Mouse (Mus musculus): ENCODE results near the gene Ugt1a7c. TPM values are rescaled to one million over a fixed set of nuclear protein-coding genes. Genes with fewer than 3 reads are reported as not detected.

Gene Ugt1a7c
- total and polyA plus RNA-seq, 3 experiments, result not detected

- H3K9me3 ChIP-seq (replicated peaks; ENCODE audit: insufficient read depth, low read length), result no peaks in the 10 kb centered on the region
- no peaks in the 10 kb centered on the region for H3K27me3 ChIP-seq (ENCODE audit: control insufficient read depth in 1 of 2, insufficient read depth in 2 of 2, low read length in 2 of 2)
- no peak overlapping the region for H3K4me3 ChIP-seq (ENCODE audit: control insufficient read depth in 1 of 2, insufficient read depth in 1 of 2, low read depth in 2 of 2, low read length in 2 of 2)
- H3K36me3 ChIP-seq (ENCODE audit: control insufficient read depth in 1 of 2, insufficient read depth in 2 of 2, low read length in 2 of 2), result peaks cover 2 to 37% of the 10 kb centered on the region in 2 experiments
- H3K4me1 ChIP-seq (ENCODE audit: control insufficient read depth in 1 of 2, insufficient read depth in 2 of 2, low read length in 2 of 2), result peaks cover 0 to under 1% of the 10 kb centered on the region in 2 experiments; a peak in 1 of 4 replicates
- no peak overlapping the region for H3K27ac ChIP-seq (ENCODE audit: control insufficient read depth, low read depth, low read length)
- no peak overlapping the region for H3K9ac ChIP-seq (ENCODE audit: control insufficient read depth, low read depth, low read length, poor library complexity, severe bottlenecking)
- no peaks in the 10 kb centered on the region for H3K79me2 ChIP-seq (ENCODE audit: control insufficient read depth, insufficient read depth, low read length, poor library complexity)
- TF ChIP-seq CHD2 (IDR thresholded peaks at IDR 0.05; ENCODE audit: low read length) (no peak), ZC3H11A (IDR thresholded peaks at IDR 0.05; ENCODE audit: low read depth, low read length) (no peak), UBTF (IDR thresholded peaks at IDR 0.05; ENCODE audit: borderline replicate concordance, insufficient read depth, low read depth, low read length) (no peak), POLR2AphosphoS5 (IDR thresholded peaks at IDR 0.05; ENCODE audit: borderline replicate concordance, low read depth, low read length) (no peak), NELFE (IDR thresholded peaks at IDR 0.05; ENCODE audit: low read depth, low read length) (no peak), TAL1 (IDR thresholded peaks at IDR 0.05; ENCODE audit: low read length) (no peak), MEF2A (IDR thresholded peaks at IDR 0.05; ENCODE audit: extremely low read depth, insufficient replicate concordance, low read depth, low read length, poor library complexity, severe bottlenecking) (no peak), GATA1 (IDR thresholded peaks at IDR 0.05; ENCODE audit: low read depth, low read length) (no peak), USF1 (IDR thresholded peaks at IDR 0.05; ENCODE audit: low read depth, low read length) (no peak), CHD1 (IDR thresholded peaks at IDR 0.05; ENCODE audit: low read depth, low read length) (no peak), RAD21 (IDR thresholded peaks at IDR 0.05; ENCODE audit: low read depth, low read length) (no peak), MAZ (IDR thresholded peaks at IDR 0.05; ENCODE audit: low read depth, low read length) (no peak), E2F4 (IDR thresholded peaks at IDR 0.05; ENCODE audit: borderline replicate concordance, low read depth, low read length) (no peak), MYC (IDR thresholded peaks at IDR 0.05; ENCODE audit: low read depth, low read length) (no peak), TCF12 (IDR thresholded peaks at IDR 0.05; ENCODE audit: low read depth, low read length) (no peak), MAFK (IDR thresholded peaks at IDR 0.05; ENCODE audit: borderline replicate concordance, low read depth, low read length) (no peak), HCFC1 (IDR thresholded peaks at IDR 0.05; ENCODE audit: low read depth, low read length) (no peak), KAT2A (conservative IDR thresholded peaks at IDR 0.05; ENCODE audit: low read depth, low read length) (no peak), TBP (IDR thresholded peaks at IDR 0.05; ENCODE audit: low read depth, low read length) (no peak)
- no peak for DNase-seq (ENCODE audit: low read depth, low spot score)
Measured at GRCm38 (mm10) chr1:88268070-88268469, 173.2 kb downstream of the Ugt1a7c start.

Other genes starting within 250 kb of the Ugt1a7c start
- 29.5 and 31.8 TPM in 2 replicates for gene Dgkd, start 241.8 kb upstream of the Ugt1a7c start, total RNA-seq (2012; rRNA removed)
- gene Dgkd, start 241.8 kb upstream of the Ugt1a7c start, polyA plus RNA-seq (2012; ENCODE audit: insufficient read depth in 1 of 2, insufficient read length in 2 of 2, low read depth in 1 of 2, low replicate concordance in 2 of 2, missing spikeins in 1 of 2), result 100 to 1,000 TPM in 1 of 2 experiments, 10 to 100 TPM in 1; 39.5 to 135 TPM
- 8.8 and 8.9 TPM in 2 replicates for gene Usp40, start 86.5 kb upstream of the Ugt1a7c start, total RNA-seq (2012; rRNA removed)
- gene Usp40, start 86.5 kb upstream of the Ugt1a7c start, polyA plus RNA-seq (2012; ENCODE audit: insufficient read depth in 1 of 2, insufficient read length in 2 of 2, low read depth in 1 of 2, low replicate concordance in 2 of 2, missing spikeins in 1 of 2), result 10 to 100 TPM in 1 of 2 experiments, not detected in 1; 10.1 TPM
- not detected in 2 replicates for gene Ugt1a10, start 39.7 kb upstream of the Ugt1a7c start, total RNA-seq (2012; rRNA removed)
- gene Ugt1a10, start 39.7 kb upstream of the Ugt1a7c start, polyA plus RNA-seq (2012; ENCODE audit: insufficient read depth in 1 of 2, insufficient read length in 2 of 2, low read depth in 1 of 2, low replicate concordance in 2 of 2, missing spikeins in 1 of 2), result not detected
- not detected in 2 replicates for gene Ugt1a9, start 24.3 kb upstream of the Ugt1a7c start, total RNA-seq (2012; rRNA removed)
- gene Ugt1a9, start 24.3 kb upstream of the Ugt1a7c start, polyA plus RNA-seq (2012; ENCODE audit: insufficient read depth in 1 of 2, insufficient read length in 2 of 2, low read depth in 1 of 2, low replicate concordance in 2 of 2, missing spikeins in 1 of 2), result not detected
- not detected in 2 replicates for gene Ugt1a8, start 7.2 kb upstream of the Ugt1a7c start, total RNA-seq (2012; rRNA removed)
- not detected for gene Ugt1a8, start 7.2 kb upstream of the Ugt1a7c start, polyA plus RNA-seq (2012; ENCODE audit: insufficient read depth in 1 of 2, insufficient read length in 2 of 2, low read depth in 1 of 2, low replicate concordance in 2 of 2, missing spikeins in 1 of 2)
- gene Ugt1a6b, start 8.2 kb downstream of the Ugt1a7c start, total RNA-seq (2012; rRNA removed), result not detected in 2 replicates
- gene Ugt1a6b, start 8.2 kb downstream of the Ugt1a7c start, polyA plus RNA-seq (2012; ENCODE audit: insufficient read depth in 1 of 2, insufficient read length in 2 of 2, low read depth in 1 of 2, low replicate concordance in 2 of 2, missing spikeins in 1 of 2), result not detected
- not detected in 2 replicates for gene Ugt1a6a, start 39.7 kb downstream of the Ugt1a7c start, total RNA-seq (2012; rRNA removed)
- not detected for gene Ugt1a6a, start 39.7 kb downstream of the Ugt1a7c start, polyA plus RNA-seq (2012; ENCODE audit: insufficient read depth in 1 of 2, insufficient read length in 2 of 2, low read depth in 1 of 2, low replicate concordance in 2 of 2, missing spikeins in 1 of 2)
- not detected in 2 replicates for gene Ugt1a5, start 71.0 kb downstream of the Ugt1a7c start, total RNA-seq (2012; rRNA removed)
- gene Ugt1a5, start 71.0 kb downstream of the Ugt1a7c start, polyA plus RNA-seq (2012; ENCODE audit: insufficient read depth in 1 of 2, insufficient read length in 2 of 2, low read depth in 1 of 2, low replicate concordance in 2 of 2, missing spikeins in 1 of 2), result not detected
- gene Ugt1a2, start 105.5 kb downstream of the Ugt1a7c start, total RNA-seq (2012; rRNA removed), result not detected in 2 replicates
- gene Ugt1a2, start 105.5 kb downstream of the Ugt1a7c start, polyA plus RNA-seq (2012; ENCODE audit: insufficient read depth in 1 of 2, insufficient read length in 2 of 2, low read depth in 1 of 2, low replicate concordance in 2 of 2, missing spikeins in 1 of 2), result not detected
- not detected in 2 replicates for gene Dnajb3, start 110.7 kb downstream of the Ugt1a7c start, total RNA-seq (2012; rRNA removed)
- not detected for gene Dnajb3, start 110.7 kb downstream of the Ugt1a7c start, polyA plus RNA-seq (2012; ENCODE audit: insufficient read depth in 1 of 2, insufficient read length in 2 of 2, low read depth in 1 of 2, low replicate concordance in 2 of 2, missing spikeins in 1 of 2)
- gene Ugt1a1, start 116.9 kb downstream of the Ugt1a7c start, total RNA-seq (2012; rRNA removed), result not detected in 2 replicates
- not detected for gene Ugt1a1, start 116.9 kb downstream of the Ugt1a7c start, polyA plus RNA-seq (2012; ENCODE audit: insufficient read depth in 1 of 2, insufficient read length in 2 of 2, low read depth in 1 of 2, low replicate concordance in 2 of 2, missing spikeins in 1 of 2)
- gene Mroh2a, start 131.9 kb downstream of the Ugt1a7c start, total RNA-seq (2012; rRNA removed), result 0.20 and 0.27 TPM in 2 replicates
- gene Mroh2a, start 131.9 kb downstream of the Ugt1a7c start, polyA plus RNA-seq (2012; ENCODE audit: insufficient read depth in 1 of 2, insufficient read length in 2 of 2, low read depth in 1 of 2, low replicate concordance in 2 of 2, missing spikeins in 1 of 2), result 1 to 10 TPM in 1 of 2 experiments, not detected in 1; 2.5 TPM
- gene Hjurp, start 182.6 kb downstream of the Ugt1a7c start, total RNA-seq (2012; rRNA removed), result 58.6 and 59.4 TPM in 2 replicates
- gene Hjurp, start 182.6 kb downstream of the Ugt1a7c start, polyA plus RNA-seq (2012; ENCODE audit: insufficient read depth in 1 of 2, insufficient read length in 2 of 2, low read depth in 1 of 2, low replicate concordance in 2 of 2, missing spikeins in 1 of 2), result 100 to 1,000 TPM in 1 of 2 experiments, 10 to 100 TPM in 1; 76.3 to 103 TPM
- not detected in 2 replicates for gene Trpm8, start 182.6 kb downstream of the Ugt1a7c start, total RNA-seq (2012; rRNA removed)
- gene Trpm8, start 182.6 kb downstream of the Ugt1a7c start, polyA plus RNA-seq (2012; ENCODE audit: insufficient read depth in 1 of 2, insufficient read length in 2 of 2, low read depth in 1 of 2, low replicate concordance in 2 of 2, missing spikeins in 1 of 2), result not detected